Mouse (Mus musculus) midbrain, embryonic 11.5 days (tissue): ENCODE results near the gene Dlx6. TPM values are rescaled to one million over a fixed set of nuclear protein-coding genes. Genes with fewer than 3 reads are reported as not detected.

Experiments
- ATAC-seq: fragments of 200-750 bp; cut with Nextera tagmentation; 2 replicates; pipeline ENCODE4 v1.8.0; 2017; ENCODE audit warnings: moderate TSS enrichment, moderate library complexity; ENCODE audit not compliant: low FRiP score
- DNase-seq: peaks from one replicate; pipeline ENCODE4 v3.0.0; 2015; ENCODE audit warnings: low spot score; ENCODE audit errors: missing footprints
- H3K27ac ChIP-seq: fragments of 300-500 bp; sonication (generic); 2 replicates; pipeline ENCODE4 v1.5.1; 2014; ENCODE audit warnings: low read depth, low read length
- H3K27me3 ChIP-seq: fragments of 300-500 bp; sonication (generic); 2 replicates; pipeline ENCODE4 v1.6.1; 2014; ENCODE audit warnings: mild to moderate bottlenecking, low read length, moderate library complexity, mixed read lengths; ENCODE audit not compliant: control insufficient read depth, insufficient read depth
- H3K36me3 ChIP-seq: fragments of 300-500 bp; sonication (generic); 2 replicates; pipeline ENCODE4 v1.6.1; 2014; ENCODE audit warnings: mild to moderate bottlenecking, low read length, moderate library complexity, mixed read lengths; ENCODE audit not compliant: control insufficient read depth, insufficient read depth
- H3K4me1 ChIP-seq: fragments of 300-500 bp; sonication (generic); 2 replicates; pipeline ENCODE4 v1.6.1; 2014; ENCODE audit warnings: low read length; ENCODE audit not compliant: control insufficient read depth, insufficient read depth
- H3K4me2 ChIP-seq: fragments of 300-500 bp; sonication (generic); 2 replicates; pipeline ENCODE4 v1.6.1; 2014; ENCODE audit warnings: mild to moderate bottlenecking, moderate library complexity
- H3K4me3 ChIP-seq: fragments of 300-500 bp; sonication (generic); 2 replicates; pipeline ENCODE4 v1.5.1; 2014; ENCODE audit warnings: low read depth, low read length
- H3K9ac ChIP-seq: fragments of 300-500 bp; sonication (generic); 2 replicates; pipeline ENCODE4 v1.6.1; 2014; ENCODE audit warnings: low read length
- H3K9me3 ChIP-seq: fragments of 300-500 bp; sonication (generic); 2 replicates; pipeline ENCODE4 v1.6.1; 2016; ENCODE audit warnings: low read length; ENCODE audit not compliant: control insufficient read depth
- WGBS: fragments of 180-500 bp; shearing (Covaris S2); extraction: QIAGEN DNeasy Blood & Tissue Kit; methylation state at CpG from one replicate; pipeline ENCODE4 v1.1.7; 2014; 5-methylcytosine and 5-hydroxymethylcytosine counted together
- polyA plus RNA-seq: library from polyadenylated mRNA; unstranded; fragments of >200 nt; fragmentation: Nextera tagmentation; extraction: Ambion mirVana; gene quantifications from 2 replicates; pipeline ENCODE4 v1.2.1, GENCODE M21; 2014

Dlx6 gene
- polyA plus RNA-seq, 1 experiment from 2014 or later: 0.33 TPM

GRCm38 (mm10) chr6:6849744-6850143 lies 13.4 kb upstream of the Dlx6 start:
- Histone ChIP-seq H3K4me1 (no peaks in the 10 kb centered on the region), H3K4me3 (no peak overlapping the region), H3K4me2 (no peak overlapping the region), H3K9ac (no peak overlapping the region), H3K27ac (no peak overlapping the region), H3K27me3 (peaks cover 74% of the 10 kb centered on the region), H3K9me3 (no peaks in the 10 kb centered on the region), H3K36me3 (no peaks in the 10 kb centered on the region)
- WGBS: under 1% methylated on average over 12 of the region's 12 CpGs
- ATAC-seq (no peak), DNase-seq (peak; percentile 83)

- Histone ChIP-seq H3K9me3 (no peaks in the 10 kb centered on the region), H3K4me2 (no peak overlapping the region), H3K4me3 (no peak overlapping the region), H3K36me3 (no peaks in the 10 kb centered on the region), H3K27me3 (peaks cover 82% of the 10 kb centered on the region), H3K27ac (no peak overlapping the region), H3K4me1 (no peaks in the 10 kb centered on the region), H3K9ac (no peak overlapping the region)
- WGBS: 2% methylated on average over 26 of the region's 26 CpGs
- DNase-seq (peak; percentile 94), ATAC-seq (no peak)
These were observed 12.6 kb upstream of the Dlx6 start for GRCm38 (mm10) chr6:6850324-6851060.

- H3K36me3 ChIP-seq: no peaks in the 10 kb centered on the region
- peaks cover 89% of the 10 kb centered on the region for H3K27me3 ChIP-seq
- H3K4me1 ChIP-seq: no peaks in the 10 kb centered on the region
- H3K9ac ChIP-seq: no peak overlapping the region
- H3K4me2 ChIP-seq: no peak overlapping the region
- 3% methylated on average over 10 of the region's 10 CpGs for WGBS
- no peak for ATAC-seq
- no peak overlapping the region for H3K4me3 ChIP-seq
- no peak for DNase-seq
- H3K27ac ChIP-seq: no peak overlapping the region
- H3K9me3 ChIP-seq: no peaks in the 10 kb centered on the region
These were observed 12.0 kb upstream of the Dlx6 start for GRCm38 (mm10) chr6:6851166-6851565.

- WGBS: 17% methylated on average over 3 of the region's 3 CpGs
- no peak overlapping the region for H3K27ac ChIP-seq
- H3K4me3 ChIP-seq: no peak overlapping the region
- ATAC-seq (no peak), DNase-seq (peak; percentile 83)
- H3K4me1 ChIP-seq: no peaks in the 10 kb centered on the region
- peaks cover 93% of the 10 kb centered on the region for H3K27me3 ChIP-seq
- no peaks in the 10 kb centered on the region for H3K9me3 ChIP-seq
- H3K36me3 ChIP-seq: no peaks in the 10 kb centered on the region
- no peak overlapping the region for H3K4me2 ChIP-seq
- no peak overlapping the region for H3K9ac ChIP-seq
These were observed 10.2 kb upstream of the Dlx6 start for GRCm38 (mm10) chr6:6852944-6853343.

- H3K9me3 ChIP-seq: no peaks in the 10 kb centered on the region
- H3K9ac ChIP-seq: no peak overlapping the region
- no peak for ATAC-seq
- no peaks in the 10 kb centered on the region for H3K4me1 ChIP-seq
- H3K4me2 ChIP-seq: no peak overlapping the region
- H3K36me3 ChIP-seq: no peaks in the 10 kb centered on the region
- H3K27ac ChIP-seq: no peak overlapping the region
- WGBS: under 1% methylated on average over 9 of the region's 9 CpGs
- H3K27me3 ChIP-seq: peaks cover 95% of the 10 kb centered on the region
- H3K4me3 ChIP-seq: no peak overlapping the region
- DNase-seq: peak; percentile 89
These were observed 9.0 kb upstream of the Dlx6 start for GRCm38 (mm10) chr6:6854176-6854575.

- WGBS: under 1% methylated on average over 25 of the region's 25 CpGs
- Histone ChIP-seq H3K36me3 (no peaks in the 10 kb centered on the region), H3K4me1 (0 out of 2 replicates have a peak, but pooled peaks cover 3% of the 10 kb centered on the region), H3K27ac (no peak overlapping the region), H3K4me3 (no peak overlapping the region), H3K9me3 (no peaks in the 10 kb centered on the region), H3K4me2 (no peak overlapping the region), H3K9ac (no peak overlapping the region), H3K27me3 (peaks cover 98% of the 10 kb centered on the region)
- DNase-seq (peak; percentile 92), ATAC-seq (no peak)
These were observed 8.0 kb upstream of the Dlx6 start for GRCm38 (mm10) chr6:6854902-6855745.

GRCm38 (mm10) chr6:6855746-6856185 lies 7.4 kb upstream of the Dlx6 start:
- Histone ChIP-seq H3K4me1 (0 out of 2 replicates have a peak, but pooled peaks cover 3% of the 10 kb centered on the region), H3K27me3 (peaks cover 97% of the 10 kb centered on the region), H3K9me3 (no peaks in the 10 kb centered on the region), H3K36me3 (no peaks in the 10 kb centered on the region), H3K9ac (no peak overlapping the region), H3K4me3 (no peak overlapping the region), H3K4me2 (no peak overlapping the region), H3K27ac (no peak overlapping the region)
- under 1% methylated on average over 10 of the region's 10 CpGs for WGBS
- no peak for ATAC-seq
- peak; percentile 90 for DNase-seq

GRCm38 (mm10) chr6:6856316-6856715 lies 6.8 kb upstream of the Dlx6 start:
- Histone ChIP-seq H3K36me3 (no peaks in the 10 kb centered on the region), H3K9ac (no peak overlapping the region), H3K4me3 (no peak overlapping the region), H3K9me3 (no peaks in the 10 kb centered on the region), H3K4me2 (no peak overlapping the region), H3K27ac (no peak overlapping the region), H3K4me1 (peaks cover 3% of the 10 kb centered on the region; the same call in 1 of the 2 replicates), H3K27me3 (peaks cover 97% of the 10 kb centered on the region)
- ATAC-seq (0 out of 2 replicates have a peak, but pooled peaks have one; percentile 14), DNase-seq (peak; percentile 92)
- WGBS: 1% methylated on average over 20 of the region's 20 CpGs

- H3K9me3 ChIP-seq: no peaks in the 10 kb centered on the region
- H3K27ac ChIP-seq: no peak overlapping the region
- no peak overlapping the region for H3K4me3 ChIP-seq
- no peak overlapping the region for H3K4me2 ChIP-seq
- no peak overlapping the region for H3K9ac ChIP-seq
- peaks cover 96% of the 10 kb centered on the region for H3K27me3 ChIP-seq
- 1% methylated on average over 4 of the region's 4 CpGs for WGBS
- ATAC-seq (no peak), DNase-seq (peak; percentile 91)
- H3K4me1 ChIP-seq: peaks cover 3% of the 10 kb centered on the region; the same call in 1 of the 2 replicates
- no peaks in the 10 kb centered on the region for H3K36me3 ChIP-seq
These were observed 6.3 kb upstream of the Dlx6 start for GRCm38 (mm10) chr6:6856881-6857280.
